Comparison of ENCODE assay signal across 9 mouse cellular contexts in the genomic region with DNA sequence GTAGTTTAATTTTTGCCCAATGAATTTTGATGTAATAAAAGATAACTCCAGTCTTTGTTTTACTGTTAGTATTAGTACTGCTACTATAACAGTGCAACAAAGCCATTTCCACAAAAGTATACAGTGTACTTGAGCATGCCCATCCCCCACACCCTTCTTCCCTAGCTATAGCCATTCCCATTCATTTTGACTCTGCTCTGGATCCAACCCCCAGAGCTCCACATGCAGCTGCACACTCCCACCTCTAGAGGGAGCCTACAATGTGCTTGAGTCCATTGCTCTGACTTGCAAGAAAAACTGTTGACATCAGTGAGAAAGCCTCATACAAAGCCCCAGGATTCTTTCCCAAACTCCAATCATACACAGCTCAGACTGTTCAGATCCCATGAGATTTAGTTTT.
A peak's percentile ranks its signal among the peaks of the same experiment; 100 is the strongest.
DNase-seq lines count a peak whose midpoint lies in the region; ATAC-seq and TF ChIP-seq lines count a peak whose summit lies in the region.
"Had no signal": no experiment of that assay in that cellular context is flagged by ENCODE, and none has a peak within 500 bp of the region (broad histone marks: within the 10 kb centered on the region; RNA-seq: fewer than 3 reads in every experiment).

No protein-coding gene starts in this region.

- no peaks in the 10 kb centered on the region for H3K27me3 ChIP-seq in spleen, adult 2 months (ENCODE audit: control insufficient read depth, insufficient read depth, low read length)
- H3K27me3 ChIP-seq in embryonic facial prominence, embryonic 11.5 days (ENCODE audit: control insufficient read depth, insufficient read depth, low read length), result no peaks in the 10 kb centered on the region
- H3K27me3 ChIP-seq: limb, embryonic 12.5 days had no signal

- no peak for TF ChIP-seq POLR2A in spleen, adult 2 months (IDR thresholded peaks at IDR 0.05; ENCODE audit: low read depth, low read length)

- H3K4me2 ChIP-seq in embryonic facial prominence, embryonic 11.5 days (ENCODE audit: low read depth, low read length), result no peak overlapping the region
- H3K4me2 ChIP-seq: limb, embryonic 12.5 days had no signal

- TF ChIP-seq CTCF in spleen, adult 2 months (IDR thresholded peaks at IDR 0.05; ENCODE audit: extremely low read depth, insufficient read depth, insufficient read length, insufficient replicate concordance), result peak; percentile 50; the same call in 1 of the 2 replicates

- no peak for ATAC-seq in embryonic facial prominence, embryonic 11.5 days (replicated peaks; ENCODE audit: insufficient number of reproducible peaks, low FRiP score, low TSS enrichment, low read depth)

- no peaks in the 10 kb centered on the region for H3K36me3 ChIP-seq in spleen, adult 2 months (ENCODE audit: control insufficient read depth, insufficient read depth, low read length)
- no peaks in the 10 kb centered on the region for H3K36me3 ChIP-seq in embryonic facial prominence, embryonic 11.5 days (replicated peaks; ENCODE audit: control insufficient read depth, insufficient read depth, low read depth, low read length)
- H3K36me3 ChIP-seq: limb, embryonic 12.5 days had no signal

- no peak overlapping the region for H3K9ac ChIP-seq in embryonic facial prominence, embryonic 11.5 days (replicated peaks; ENCODE audit: low read length)
- H3K9ac ChIP-seq: limb, embryonic 12.5 days had no signal

- no peaks in the 10 kb centered on the region for H3K4me1 ChIP-seq in spleen, adult 2 months (ENCODE audit: control insufficient read depth, insufficient read depth, insufficient read length)
- H3K4me1 ChIP-seq in embryonic facial prominence, embryonic 11.5 days (ENCODE audit: control insufficient read depth, insufficient read depth, low read length), result no peaks in the 10 kb centered on the region
- H3K4me1 ChIP-seq: limb, embryonic 12.5 days had no signal

- H3K27ac ChIP-seq in spleen, adult 2 months (ENCODE audit: insufficient read depth, low read length), result no peak overlapping the region
- no peak overlapping the region for H3K27ac ChIP-seq in embryonic facial prominence, embryonic 11.5 days (replicated peaks; ENCODE audit: low read depth, low read length)
- H3K27ac ChIP-seq: limb, embryonic 12.5 days had no signal

- DNase-seq in cerebellum, adult 9-10 months, result peak; percentile 42
- no peak for DNase-seq in cerebellum, postnatal 4 days (ENCODE audit: low spot score in 2 of 2)
- DNase-seq in spleen, adult 2 months (ENCODE audit: low read depth in 1 of 2, low spot score in 2 of 2), result no peak
- DNase-seq in spleen, adult 12 weeks (ENCODE audit: low spot score), result no peak
- peak; percentile 66 for DNase-seq in embryonic facial prominence, embryonic 11.5 days (ENCODE audit: low spot score)
- peak; percentile 41 to 49 for DNase-seq in lung, postnatal 4 days
- DNase-seq in layer of hippocampus, postnatal 10 days (ENCODE audit: low spot score in 2 of 2), result no peak
- no peak for DNase-seq in thymus, postnatal 0 days (ENCODE audit: low spot score)

- H3K9me3 ChIP-seq in embryonic facial prominence, embryonic 11.5 days (replicated peaks; ENCODE audit: control insufficient read depth, low read length), result no peaks in the 10 kb centered on the region
- H3K9me3 ChIP-seq: limb, embryonic 12.5 days had no signal

- H3K4me3 ChIP-seq in spleen, adult 2 months (ENCODE audit: extremely low read depth, insufficient read depth, insufficient read length), result no peak overlapping the region
- no peak overlapping the region for H3K4me3 ChIP-seq in embryonic facial prominence, embryonic 11.5 days (ENCODE audit: low read depth, low read length)
- H3K4me3 ChIP-seq: limb, embryonic 12.5 days had no signal

Comparison
In these comparisons a context has a peak if more than half of its experiments do, and no peak if none do; other contexts are left out.
1. DNase-seq: peak in cerebellum, adult 9-10 months (single experiment), embryonic facial prominence, embryonic 11.5 days (single experiment) and lung, postnatal 4 days (2 of 2); none in cerebellum, postnatal 4 days (0 of 2), spleen, adult 2 months (0 of 2), spleen, adult 12 weeks (single experiment), layer of hippocampus, postnatal 10 days (0 of 2) and thymus, postnatal 0 days (single experiment).